Mouse (Mus musculus) forelimb bud, embryonic 11.5 days (tissue): Measurements from ENCODE around the gene Rfc1.
"Not testable (repeated sequence)": the region's sequence is repeated elsewhere in the genome, so short reads cannot be mapped to it uniquely, and the experiment has no call there.

Experiments
- DNase-seq: peaks from one replicate; pipeline ENCODE4 v3.0.0-alpha.2; 2012; ENCODE audit warnings: low read depth, low spot score

Rfc1 gene

DNA sequence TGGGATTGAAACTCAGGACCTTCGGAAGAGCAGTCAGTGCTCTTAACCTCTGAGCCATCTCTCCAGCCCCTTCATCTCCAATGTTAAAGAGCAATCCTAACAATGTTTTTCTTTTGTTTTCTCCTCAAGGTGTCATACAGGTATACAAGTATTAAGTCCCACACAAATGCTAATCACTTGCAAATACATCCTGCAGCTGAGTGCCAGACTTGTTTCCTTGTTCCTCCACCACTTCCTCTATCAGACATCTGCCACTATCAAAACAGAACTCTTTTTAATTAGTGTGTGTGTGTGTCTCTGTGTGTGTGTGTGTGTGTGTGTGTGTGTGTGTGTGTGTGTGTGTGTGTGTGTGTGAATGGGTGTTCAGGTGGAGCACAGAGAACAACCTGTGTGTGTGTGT, 35.8 kb downstream of the Rfc1 start:
- DNase-seq = not testable (repeated sequence)

DNA sequence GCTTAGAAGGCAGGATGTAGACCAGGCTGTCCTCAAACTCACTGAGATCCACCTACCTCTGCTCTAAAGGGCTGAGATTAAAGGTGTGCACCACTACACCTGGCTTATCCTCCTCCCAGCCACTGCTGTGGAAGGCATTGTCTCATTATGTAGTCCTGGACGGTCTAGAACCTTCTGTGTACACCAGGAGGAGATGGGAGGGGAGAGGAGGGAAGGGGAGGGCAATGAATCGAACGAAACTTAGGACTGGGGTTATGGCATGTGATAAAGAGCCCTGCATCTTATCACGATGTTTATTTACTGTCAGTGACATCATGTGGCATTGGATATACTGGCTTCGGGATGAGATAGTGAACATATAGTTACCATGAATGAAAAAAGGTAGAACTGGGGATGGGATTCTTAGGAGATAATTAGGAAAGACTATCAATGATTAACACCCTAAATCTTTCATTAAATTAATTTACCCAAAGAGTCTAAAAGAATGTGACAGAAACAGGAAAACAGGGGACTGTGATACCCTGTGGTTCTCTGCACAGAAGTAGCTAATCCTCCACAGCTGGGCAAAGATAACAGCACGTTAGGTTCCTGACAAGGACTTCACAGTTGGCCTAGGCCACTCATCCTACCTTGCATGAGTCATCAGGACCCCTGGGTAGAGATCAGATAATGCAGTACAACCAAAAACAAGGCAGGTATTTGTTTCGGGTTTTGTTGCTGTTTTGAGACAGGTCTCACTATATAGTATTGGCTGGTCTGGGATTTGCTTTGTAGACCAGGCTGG, 37.1 kb downstream of the Rfc1 start:
- DNase-seq = no peak

DNA sequence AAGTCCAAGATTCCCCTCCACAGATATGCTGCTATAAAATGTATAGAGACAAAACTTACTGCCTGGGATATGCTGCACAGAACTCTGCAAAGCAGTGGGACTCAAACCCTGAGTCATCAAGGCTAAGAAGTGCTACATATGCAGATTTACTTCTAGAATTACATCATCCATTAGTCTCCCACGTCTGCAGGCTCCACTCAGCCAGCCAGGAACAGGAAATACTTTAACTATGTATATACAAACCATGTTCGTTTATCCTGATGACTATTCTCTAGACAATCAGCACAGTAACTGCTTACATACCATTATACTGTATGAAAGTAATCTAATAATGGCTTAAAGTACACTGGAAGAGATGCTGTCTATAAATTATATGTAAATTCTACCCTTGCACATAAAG, 41.2 kb downstream of the Rfc1 start:
- no peak for DNase-seq

DNA sequence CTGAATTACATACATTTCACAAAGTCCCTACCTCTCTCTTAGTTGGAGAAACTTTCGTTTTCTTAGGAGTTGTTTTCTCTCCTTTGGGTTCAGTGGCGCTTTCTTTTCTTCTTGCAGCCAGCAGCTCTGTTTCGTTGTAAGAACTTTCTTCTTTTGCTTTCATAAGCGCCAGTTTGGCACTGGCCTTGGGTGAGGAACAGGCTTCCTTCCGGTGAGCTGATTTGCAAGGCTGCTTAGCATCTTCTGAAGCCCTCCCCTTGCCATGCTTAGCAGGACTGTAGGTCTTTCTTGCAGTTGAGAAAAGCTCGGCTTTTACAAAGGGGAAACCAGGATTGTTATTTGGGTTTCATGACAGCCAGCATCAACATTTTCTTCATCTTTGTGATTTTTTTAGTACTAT, 41.8 kb downstream of the Rfc1 start:
- DNase-seq = no peak

DNA sequence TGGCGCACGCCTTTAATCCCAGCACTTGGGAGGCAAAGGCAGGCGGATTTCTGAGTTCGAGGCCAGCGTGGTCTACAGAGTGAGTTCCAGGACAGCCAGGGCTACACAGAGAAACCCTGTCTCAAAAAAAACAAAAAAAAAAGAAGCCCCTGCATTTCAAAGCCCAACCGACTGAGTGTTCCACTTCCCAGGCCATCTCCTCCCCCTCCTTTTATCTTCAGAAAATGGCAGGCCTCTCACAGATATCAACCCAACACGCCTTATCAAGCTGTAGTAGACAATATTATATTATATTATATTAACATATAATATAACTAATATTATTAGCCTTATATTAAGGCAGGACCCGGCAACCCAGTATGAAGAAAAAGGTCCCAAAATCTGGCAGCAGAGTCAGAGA, 46.5 kb downstream of the Rfc1 start:
- not testable (repeated sequence) for DNase-seq

DNA sequence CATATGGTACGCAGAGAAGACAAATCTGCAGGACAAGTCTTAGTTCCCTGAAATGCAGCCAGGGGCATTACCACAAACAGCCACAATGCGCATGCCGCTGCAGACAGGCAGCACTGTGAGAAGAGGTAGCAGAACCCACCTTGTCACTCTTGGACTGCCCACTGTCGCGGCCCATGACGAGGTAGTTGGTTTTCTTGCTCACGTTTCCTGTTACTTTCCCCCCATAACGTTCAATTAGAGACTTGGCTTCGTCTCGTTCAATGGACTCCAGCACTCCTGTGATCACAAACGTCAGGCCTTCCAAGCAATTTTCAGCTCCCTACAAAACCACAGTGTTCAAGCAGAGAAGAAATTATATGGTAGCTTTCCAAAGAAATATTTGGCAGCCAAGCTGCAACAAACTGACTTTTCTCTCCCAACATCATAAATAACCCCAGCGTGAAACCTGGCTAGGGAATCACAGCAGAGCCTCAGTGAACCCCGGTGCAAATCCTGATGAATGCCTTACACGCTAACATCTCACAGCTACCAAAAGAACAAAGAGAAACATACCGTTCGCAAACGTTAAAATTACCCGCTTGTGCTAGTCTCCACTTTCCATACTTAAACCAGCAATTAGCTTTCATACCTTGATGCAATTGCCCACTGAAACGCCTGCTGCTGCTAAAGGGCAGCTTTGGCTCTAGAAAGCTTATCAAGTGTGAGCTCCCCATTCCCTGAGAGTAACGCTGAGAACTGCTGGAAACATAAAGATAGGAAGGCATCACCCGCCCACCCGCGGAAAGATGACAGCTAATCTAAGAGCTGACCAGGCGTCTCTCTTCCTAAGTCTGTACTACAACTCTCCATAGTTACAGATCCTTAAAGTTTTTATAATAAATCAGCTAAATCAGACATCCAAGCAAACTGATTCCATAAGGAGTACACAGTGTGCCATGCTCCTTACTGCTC, 47.4 kb downstream of the Rfc1 start:
- DNase-seq = no peak

DNA sequence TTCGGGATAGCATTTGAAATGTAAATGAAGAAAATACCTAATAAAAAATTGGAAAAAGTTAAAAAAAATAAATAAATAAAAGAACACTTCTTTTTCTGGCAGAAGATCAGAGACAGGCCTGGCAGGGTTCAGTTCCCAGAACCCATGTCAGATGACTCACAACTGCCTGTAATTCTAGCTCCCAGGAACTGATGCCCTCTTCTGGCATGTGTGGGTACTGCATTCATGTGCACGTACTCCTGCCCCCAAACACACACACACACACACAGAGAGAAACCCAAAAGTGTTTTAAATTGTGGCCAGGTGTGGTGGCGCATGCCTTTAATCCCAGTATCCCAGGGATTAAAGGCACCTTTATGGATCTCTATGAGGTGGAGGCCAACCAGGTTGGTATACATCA, 51.3 kb downstream of the Rfc1 start:
- peak; percentile 11 for DNase-seq

DNA sequence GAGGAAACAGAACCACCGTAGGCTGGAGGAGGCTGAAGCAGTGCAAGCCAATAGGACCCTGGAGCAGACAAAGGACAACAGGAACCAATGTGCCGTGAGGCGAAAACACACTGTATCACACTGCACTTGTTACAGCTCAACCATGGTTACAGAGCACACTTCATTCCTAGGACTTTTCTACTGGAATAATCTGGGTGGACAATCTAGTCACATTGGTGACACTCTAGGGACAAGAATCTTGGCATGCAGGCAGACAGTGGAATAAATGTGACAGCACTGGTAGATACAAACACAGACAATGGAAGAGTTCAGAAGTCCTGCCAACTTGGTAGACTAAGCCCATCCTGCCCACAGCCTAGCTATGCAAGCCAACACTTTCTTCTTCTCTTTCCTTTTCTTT, 54.3 kb downstream of the Rfc1 start:
- DNase-seq = no peak

DNA sequence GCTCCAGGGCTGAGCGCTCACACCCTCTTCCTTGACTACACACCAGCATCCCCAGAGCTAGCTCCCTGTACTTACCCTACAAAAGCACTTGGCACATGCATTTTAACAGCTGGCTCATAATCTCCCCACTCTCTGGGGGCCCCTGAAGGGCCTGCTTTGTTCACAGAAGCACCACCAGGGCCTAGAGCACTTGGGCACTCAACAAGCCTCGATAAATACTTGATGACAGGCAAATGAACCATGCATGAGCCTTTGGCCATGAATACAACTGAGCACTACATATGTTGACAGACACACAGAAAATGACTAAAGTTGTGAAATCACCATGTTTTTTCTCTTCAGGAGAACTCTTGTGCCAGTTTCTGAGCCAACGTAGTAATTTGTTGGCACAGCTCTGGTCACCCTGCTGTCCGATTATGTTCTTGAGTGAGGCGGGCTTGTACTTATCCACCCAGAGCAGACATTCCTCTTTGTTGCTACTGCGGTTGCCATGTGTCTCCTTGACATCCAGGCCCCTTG, 56.3 kb downstream of the Rfc1 start:
- no peak for DNase-seq

DNA sequence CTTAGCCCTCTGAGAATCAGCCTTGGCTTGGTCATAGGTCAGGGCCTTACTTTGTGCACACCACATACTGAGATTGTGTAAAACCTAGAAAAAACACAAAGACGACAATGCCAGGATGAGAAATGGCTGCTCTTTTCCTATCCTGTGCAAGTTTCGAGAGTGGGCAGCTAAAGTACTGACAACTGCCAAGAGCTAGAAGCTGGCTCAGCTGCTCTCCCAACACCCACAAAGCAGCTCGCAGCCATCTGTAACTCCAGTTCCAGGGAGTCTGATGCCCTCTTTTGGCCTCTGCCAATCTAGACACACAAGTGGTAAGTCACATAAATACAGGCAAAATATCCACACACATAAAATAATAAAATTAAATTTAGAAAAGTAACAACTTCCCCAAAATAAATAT, 61.5 kb downstream of the Rfc1 start:
- DNase-seq = no peak

DNA sequence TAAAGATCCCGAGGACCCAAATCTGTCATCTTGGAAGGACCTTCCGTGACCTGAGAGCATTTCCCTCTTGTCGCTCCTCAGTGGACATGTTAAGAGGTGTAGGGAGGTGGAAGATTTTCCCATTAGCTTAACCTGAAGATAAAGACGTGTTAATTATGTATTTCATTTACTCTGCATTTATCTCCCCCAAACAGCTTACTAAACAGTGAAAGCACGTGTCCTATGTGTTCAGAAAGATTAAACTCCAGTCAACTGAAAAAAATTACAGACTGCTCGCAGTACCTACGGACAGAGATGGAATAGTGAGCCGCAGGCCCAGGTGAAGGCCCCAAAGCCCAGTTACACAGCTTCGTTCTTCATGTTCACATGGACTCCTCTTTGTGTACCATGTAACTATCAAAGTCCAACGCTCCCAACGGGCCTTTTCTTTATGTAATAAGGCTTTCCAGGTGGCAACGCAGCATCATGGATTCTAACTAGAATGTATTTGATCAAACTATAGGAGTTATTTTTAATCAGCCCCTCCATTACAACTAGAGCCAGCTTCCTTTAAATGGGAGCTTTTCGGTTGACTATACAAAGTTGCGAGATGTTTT, 77.5 kb downstream of the Rfc1 start:
- DNase-seq = no peak

DNA sequence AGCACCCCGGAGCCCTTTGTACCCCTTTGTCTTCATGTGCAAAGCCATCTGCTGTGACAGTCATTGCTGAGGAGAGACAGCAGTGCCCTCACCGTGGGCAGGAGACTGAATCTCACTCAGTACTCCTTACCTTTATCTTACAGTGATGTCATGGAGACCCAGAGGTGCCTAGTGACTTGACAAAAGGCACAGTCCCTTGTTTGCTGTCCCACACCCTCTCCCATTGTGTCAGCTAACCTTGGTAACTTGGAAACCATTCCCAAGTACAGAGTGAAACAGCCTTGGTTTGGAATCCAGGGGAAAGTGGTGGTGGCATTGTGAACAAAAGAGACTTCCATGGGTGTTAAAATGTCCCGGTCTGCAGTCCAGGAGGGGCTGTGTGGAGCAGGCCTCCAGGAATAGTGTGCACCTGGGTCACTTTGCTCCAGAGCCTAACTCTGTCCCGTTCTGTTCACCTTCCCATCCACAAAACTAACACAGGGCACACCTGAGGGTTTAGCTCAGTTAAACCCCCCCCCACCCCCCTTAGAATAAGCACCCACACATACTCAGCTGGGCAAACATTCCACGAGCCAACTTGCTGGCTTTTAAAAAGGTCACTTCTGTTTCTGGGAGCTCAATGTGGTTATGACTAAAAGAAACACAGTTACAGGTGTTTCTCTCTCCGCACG, 85.2 kb downstream of the Rfc1 start:
- DNase-seq = no peak

DNA sequence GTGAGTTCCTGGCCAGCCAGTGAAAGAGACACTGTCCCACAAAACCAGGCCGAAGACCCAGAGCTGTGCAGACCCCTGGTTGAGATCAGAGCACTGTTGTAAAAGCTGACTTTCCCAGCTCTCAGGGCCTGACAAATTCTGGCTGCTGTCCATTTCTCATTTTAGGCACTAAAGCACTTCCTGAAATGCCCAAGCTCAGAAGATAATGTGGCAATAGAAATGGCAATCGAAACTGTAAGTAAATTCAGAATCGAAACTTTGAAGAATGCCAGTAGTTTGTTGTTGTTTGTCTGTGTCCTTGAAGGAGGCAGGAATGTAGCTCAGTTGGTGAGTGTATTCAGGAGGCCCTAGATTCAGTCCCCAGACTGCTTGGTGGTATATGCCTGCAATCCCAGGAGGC, 88.2 kb downstream of the Rfc1 start:
- no peak for DNase-seq

DNA sequence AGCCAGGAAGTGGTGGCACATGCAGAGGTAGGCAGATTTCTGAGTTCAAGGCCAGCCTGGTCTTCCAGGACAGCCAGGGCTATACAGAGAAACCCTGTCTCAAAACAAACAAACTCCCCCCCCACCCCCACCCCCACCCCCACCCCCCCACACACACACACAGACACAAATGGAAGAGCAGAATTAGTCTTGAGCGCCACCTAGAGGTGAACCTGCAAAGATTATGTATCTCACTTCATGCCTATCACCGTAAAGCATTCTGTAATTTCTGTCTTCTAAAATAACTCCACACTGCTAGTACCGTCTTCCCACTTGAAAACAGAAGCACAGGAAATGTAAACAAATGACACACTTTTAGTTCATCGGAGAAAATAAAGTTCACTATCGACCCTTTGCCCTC, 92.7 kb downstream of the Rfc1 start:
- DNase-seq = peak; percentile 54

DNA sequence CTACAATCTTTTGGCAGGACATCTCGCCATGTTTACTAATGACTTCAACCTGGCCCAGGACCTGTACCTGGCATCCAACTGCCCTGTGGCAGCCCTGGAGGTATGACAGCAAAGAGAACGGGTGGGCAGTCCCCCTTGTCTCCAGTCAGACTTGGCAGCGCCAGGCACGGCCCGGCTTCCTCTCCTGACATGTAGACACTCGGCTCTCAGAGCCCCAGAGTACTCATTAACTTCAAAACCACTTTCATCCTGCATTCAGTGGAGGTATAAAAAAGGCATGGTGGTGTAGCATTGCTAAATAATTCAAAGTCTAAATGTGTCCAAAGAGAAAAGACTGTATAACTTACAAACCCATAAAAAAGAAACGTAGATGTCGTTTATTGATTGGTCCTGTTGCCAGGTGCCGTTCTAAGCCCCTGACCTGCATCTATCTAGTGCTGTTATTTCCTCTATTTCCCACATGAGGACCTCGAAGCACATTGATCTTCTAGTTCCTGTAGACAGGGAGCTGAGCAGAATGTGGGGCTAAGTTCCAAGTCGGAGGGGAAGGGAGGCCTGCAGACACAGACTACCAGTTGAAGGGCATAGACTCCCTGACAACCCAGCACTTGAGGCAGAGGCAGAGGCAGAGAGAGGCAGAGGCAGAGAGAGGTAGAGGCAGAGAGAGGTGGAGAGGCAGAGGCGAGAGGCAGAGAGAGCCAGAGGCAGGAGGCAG, 104.0 kb downstream of the Rfc1 start:
- no peak for DNase-seq

DNA sequence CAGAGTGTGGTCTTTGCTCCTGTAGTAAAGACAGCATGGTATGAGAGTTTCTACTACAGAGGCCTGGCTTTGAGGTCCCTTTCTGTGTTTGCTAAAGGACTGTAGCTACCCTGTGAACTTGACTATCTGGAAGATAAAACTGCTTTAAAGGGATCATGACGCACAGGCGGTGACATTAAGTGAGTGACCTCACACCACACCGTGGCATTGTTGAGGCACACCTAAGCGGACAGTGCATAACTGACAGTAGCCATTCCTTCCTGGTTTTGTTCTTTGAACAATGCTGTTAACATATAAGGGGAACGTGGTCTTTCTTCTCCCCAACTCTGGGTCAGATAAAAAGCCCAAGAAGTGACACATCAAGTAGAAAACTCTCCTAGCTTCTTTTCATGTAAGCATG, 111.4 kb downstream of the Rfc1 start:
- no peak for DNase-seq

DNA sequence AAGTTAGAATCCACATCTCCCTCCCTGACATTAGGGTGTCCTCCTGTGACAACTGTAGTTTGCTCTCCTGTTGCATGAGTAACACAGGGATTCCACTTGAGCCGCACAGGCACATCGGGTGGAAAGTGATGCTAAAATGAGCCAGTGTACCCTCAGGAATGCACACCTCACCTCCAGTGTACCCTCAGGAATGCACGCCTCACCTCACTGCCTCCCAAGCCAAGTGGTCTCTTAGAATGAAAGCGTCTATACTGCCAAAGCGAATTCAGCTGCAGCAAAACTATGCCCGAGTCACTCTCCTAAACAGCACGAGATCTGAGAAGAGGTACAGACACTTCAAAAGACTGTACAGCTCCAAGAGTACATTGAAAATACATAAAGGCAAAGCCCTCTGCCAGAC, 114.4 kb downstream of the Rfc1 start:
- DNase-seq = no peak

DNA sequence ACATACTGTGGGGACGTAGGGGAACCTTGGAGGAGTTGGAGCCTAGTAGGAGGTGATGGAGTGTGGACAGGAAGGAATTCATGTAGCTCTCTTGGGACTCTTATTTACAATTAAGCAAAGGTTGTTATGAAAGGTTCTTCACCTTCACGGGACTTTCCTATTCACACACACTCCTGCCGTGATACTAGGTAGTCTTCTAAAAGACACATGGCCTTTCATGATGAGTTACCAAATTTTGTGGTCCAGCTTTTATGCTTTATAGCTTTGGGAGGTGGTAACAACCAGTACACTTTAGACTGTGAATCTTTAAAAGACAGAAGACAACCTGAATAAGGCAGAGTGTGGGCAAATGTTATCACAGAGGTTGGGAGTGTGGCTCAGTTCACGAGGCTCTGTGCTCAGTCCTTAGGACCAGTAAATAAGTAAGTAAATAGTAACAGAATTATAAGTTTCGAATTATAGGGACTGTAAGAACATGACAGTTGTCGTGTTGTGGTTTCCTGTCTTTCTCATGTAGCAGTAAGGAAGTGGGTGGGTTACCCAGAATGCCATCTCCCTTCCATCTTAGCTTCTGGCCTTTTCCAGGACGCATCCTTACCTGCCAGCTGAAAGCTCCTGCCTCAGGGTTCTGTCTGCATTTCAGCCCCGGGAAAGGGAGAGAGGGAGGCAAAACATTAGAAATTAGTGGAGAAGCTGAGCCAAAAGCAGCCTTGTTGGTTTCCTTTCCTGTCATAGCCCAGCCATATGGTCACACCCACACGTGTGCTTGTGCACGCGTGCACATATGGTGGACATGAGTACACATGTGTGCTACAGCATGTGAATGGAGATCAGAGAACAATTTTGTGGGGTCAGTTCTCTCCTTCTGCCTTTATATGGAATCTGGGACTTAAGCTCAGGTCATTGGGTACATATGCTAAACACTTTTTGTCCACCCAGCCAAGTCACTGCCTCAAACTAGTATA, 117.9 kb downstream of the Rfc1 start:
- no peak for DNase-seq

DNA sequence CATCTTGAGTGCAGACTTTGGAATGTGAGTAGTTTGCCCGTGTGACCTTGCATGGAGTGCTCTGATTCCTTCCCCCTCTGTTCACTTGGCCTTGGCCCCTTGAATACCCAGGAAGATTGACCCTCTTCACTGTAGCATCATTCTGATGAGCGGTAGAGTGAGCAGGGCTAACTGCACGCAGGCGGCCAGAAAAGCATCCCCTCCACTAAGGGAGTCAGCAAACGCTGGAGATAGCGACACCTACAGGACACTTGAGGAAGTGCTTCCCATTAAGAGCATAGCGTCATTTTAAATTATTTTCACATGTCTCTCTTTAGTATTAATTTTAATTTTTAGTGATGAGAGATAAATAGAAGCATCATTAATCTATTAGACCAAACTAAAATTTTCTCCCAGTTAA, 122.1 kb downstream of the Rfc1 start:
- DNase-seq = peak; percentile 38
